Mouse (Mus musculus) layer of hippocampus, adult 9-11 months (tissue): ENCODE results near the gene Olfr1360.

ENCODE experiments used
- DNase-seq: peaks from one replicate; pipeline ENCODE4 v3.0.0; 2022

Olfr1360 gene

GRCm38 (mm10) chr13:21642418-21642817, 34.8 kb downstream of the Olfr1360 start, which contains the start of gene Olfr11:
Olfr11 (minus strand) TSS chr13:21642518.
- no peak for DNase-seq
